Mouse (Mus musculus): ENCODE results near the gene Opcml. TPM values are rescaled to one million over a fixed set of nuclear protein-coding genes. Genes with fewer than 3 reads are reported as not detected.

Opcml gene
- polyA plus RNA-seq, 1 experiment: 0.04 TPM

DNA sequence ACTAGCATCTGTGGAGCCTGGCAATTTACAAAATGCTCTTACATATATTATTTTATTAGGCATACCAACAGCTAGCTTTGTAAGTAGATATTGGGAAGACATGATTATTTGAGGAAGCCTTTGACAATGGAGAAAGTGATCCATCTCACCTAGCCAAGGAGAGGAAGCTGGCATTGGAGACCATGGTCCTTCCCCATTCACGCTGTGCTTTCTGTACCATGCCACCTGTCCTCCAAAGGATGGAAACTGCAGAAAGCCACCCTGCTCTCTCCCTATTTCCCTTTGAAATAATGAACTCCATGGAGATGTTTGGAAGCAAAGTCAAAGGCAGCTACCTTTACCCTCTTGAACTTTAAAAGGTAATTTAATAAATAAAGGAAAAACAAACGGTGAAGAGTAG lies 570.1 kb downstream of the Opcml start:
- Histone ChIP-seq H3K36me3 (ENCODE audit: control insufficient read depth, insufficient read depth, low read length) (no peaks in the 10 kb centered on the region), H3K27me3 (ENCODE audit: control insufficient read depth, insufficient read depth, low read length) (no peaks in the 10 kb centered on the region), H3K4me3 (ENCODE audit: low read depth, low read length) (no peak overlapping the region), H3K4me1 (ENCODE audit: control insufficient read depth, insufficient read depth, insufficient read length, low read length) (no peaks in the 10 kb centered on the region), H3K27ac (ENCODE audit: insufficient read depth, low read depth, low read length) (no peak overlapping the region)
- no peak for TF ChIP-seq CTCF (IDR thresholded peaks at IDR 0.05; ENCODE audit: extremely low read depth, insufficient read length, insufficient replicate concordance, low read depth, low read length)
- TF ChIP-seq POLR2A (IDR thresholded peaks at IDR 0.05; ENCODE audit: low read depth, low read length): no peak
- WGBS: 75% methylated on average over 2 of the region's 2 CpGs

DNA sequence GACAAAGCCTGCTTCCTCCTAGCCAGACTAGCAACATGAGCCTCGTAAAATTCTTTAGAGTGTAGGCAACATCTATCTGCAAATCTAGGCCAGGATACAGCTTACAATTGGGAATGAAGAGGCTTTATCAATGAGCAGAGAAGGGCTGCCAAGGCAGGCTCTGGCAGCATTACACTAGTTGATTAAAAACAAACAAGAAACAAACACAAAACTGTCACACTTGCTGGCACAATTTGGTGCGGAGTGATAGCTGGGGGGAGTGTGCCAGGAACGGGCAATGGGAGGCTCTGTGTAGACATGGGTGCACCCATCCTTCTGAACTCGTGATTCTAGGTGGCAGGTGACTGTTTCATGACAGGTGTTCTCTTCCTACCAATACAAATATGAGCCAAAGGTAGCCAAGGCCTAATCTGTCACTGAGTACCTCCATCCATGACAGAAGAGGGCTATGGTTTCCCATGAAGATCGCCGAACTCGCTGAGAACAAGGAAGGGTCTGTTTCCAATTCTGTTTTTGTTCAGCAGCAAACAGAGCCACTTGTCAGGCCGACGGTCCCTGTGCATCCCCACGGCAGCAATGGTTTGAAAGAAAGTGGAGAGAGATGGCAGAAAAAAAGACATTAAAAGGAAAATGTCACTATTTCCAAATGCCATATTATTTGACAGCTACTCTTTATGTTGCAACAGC lies 574.0 kb downstream of the Opcml start:
- no peaks in the 10 kb centered on the region for H3K27me3 ChIP-seq (ENCODE audit: control insufficient read depth, insufficient read depth, low read length)
- no peak overlapping the region for H3K4me3 ChIP-seq (ENCODE audit: low read depth, low read length)
- no peaks in the 10 kb centered on the region for H3K4me1 ChIP-seq (ENCODE audit: control insufficient read depth, insufficient read depth, insufficient read length, low read length)
- H3K27ac ChIP-seq (ENCODE audit: insufficient read depth, low read depth, low read length): no peak overlapping the region
- WGBS: 72% methylated on average over 10 of the region's 10 CpGs
- TF ChIP-seq CTCF (IDR thresholded peaks at IDR 0.05; ENCODE audit: extremely low read depth, insufficient read length, insufficient replicate concordance, low read depth, low read length) (no peak), POLR2A (IDR thresholded peaks at IDR 0.05; ENCODE audit: low read depth, low read length) (no peak)
- no peaks in the 10 kb centered on the region for H3K36me3 ChIP-seq (ENCODE audit: control insufficient read depth, insufficient read depth, low read length)

DNA sequence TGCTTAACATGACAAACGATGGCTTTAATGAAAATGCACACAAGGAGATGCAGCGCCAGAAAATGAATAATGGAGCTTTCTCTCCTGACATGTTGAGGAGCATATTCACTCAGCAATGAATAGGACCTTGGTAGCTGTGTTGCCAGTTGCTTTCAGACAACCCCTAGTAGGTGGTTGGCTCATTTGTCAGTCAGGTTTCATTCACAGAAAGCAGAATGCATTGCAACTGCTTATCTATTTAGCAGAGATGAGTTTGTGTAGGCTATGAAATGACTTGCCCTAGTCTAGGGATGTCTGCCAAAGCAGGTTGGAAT lies 574.5 kb downstream of the Opcml start:
- Histone ChIP-seq H3K4me1 (ENCODE audit: control insufficient read depth, insufficient read depth, insufficient read length, low read length) (no peaks in the 10 kb centered on the region), H3K36me3 (ENCODE audit: control insufficient read depth, insufficient read depth, low read length) (no peaks in the 10 kb centered on the region), H3K27me3 (ENCODE audit: control insufficient read depth, insufficient read depth, low read length) (no peaks in the 10 kb centered on the region), H3K27ac (ENCODE audit: insufficient read depth, low read depth, low read length) (no peak overlapping the region), H3K4me3 (ENCODE audit: low read depth, low read length) (no peak overlapping the region)
- 75% methylated on average over 2 of the region's 2 CpGs for WGBS
- TF ChIP-seq CTCF (IDR thresholded peaks at IDR 0.05; ENCODE audit: extremely low read depth, insufficient read length, insufficient replicate concordance, low read depth, low read length) (no peak), POLR2A (IDR thresholded peaks at IDR 0.05; ENCODE audit: low read depth, low read length) (no peak)

DNA sequence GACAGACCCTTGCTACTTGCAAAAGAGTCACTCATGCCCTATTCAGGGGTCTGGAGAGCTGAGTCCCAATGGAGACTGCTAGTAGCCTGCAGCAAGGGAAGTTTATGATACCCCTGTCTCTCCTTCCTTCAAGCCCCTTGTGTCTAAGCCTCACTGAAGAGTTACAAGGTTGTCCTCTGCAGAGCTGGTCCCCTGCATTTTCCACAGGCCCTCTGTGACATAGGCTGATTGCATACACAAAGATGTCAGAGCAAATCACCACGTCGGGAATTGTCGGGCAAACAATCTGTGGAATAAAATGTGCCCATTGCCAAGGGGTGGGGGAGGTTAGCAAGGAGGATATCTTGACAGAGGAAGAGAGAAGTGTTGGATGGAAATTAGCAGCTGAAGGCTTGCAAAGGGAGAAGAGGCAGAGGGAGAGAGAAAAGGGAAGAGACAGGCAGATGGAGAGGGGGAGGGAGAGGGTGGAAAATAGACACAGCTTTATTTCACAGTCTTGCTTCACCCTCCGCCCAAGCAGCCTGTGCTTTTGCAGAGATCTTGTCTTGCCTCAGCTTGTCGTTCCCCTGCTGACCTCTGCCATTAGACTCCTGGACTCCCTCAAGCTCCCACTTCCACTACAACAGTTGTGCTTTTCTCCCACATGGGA lies 596.1 kb downstream of the Opcml start:
- no peak for TF ChIP-seq POLR2A (IDR thresholded peaks at IDR 0.05; ENCODE audit: low read depth, low read length)
- no peak for TF ChIP-seq CTCF (IDR thresholded peaks at IDR 0.05; ENCODE audit: extremely low read depth, insufficient read length, insufficient replicate concordance, low read depth, low read length)
- H3K4me3 ChIP-seq (ENCODE audit: low read depth, low read length): no peak overlapping the region
- 58% methylated on average over 5 of the region's 5 CpGs for WGBS

DNA sequence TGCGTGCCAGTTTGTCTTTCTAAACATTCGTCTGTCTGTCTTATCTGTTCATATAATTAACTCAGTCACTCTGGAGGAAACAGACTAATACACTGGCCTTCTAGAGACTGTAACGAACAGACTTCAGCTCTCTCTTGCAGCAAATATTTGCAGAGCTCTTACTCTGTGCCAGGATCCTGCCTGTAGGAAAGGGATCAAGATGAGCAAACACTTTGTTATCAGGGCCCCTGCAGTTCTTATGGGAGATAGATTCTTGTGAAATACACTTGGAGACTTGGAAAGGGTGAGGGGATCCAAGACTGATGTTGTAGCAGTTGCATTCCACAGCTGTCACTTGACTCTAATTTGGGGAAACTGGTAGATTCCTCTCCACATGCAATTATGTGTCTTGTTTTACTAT lies 604.6 kb downstream of the Opcml start:
- Histone ChIP-seq H3K27me3 (ENCODE audit: control insufficient read depth, insufficient read depth, low read length) (no peaks in the 10 kb centered on the region), H3K27ac (ENCODE audit: insufficient read depth, low read depth, low read length) (no peak overlapping the region), H3K4me1 (ENCODE audit: control insufficient read depth, insufficient read depth, insufficient read length, low read length) (no peaks in the 10 kb centered on the region), H3K36me3 (ENCODE audit: control insufficient read depth, insufficient read depth, low read length) (no peaks in the 10 kb centered on the region), H3K4me3 (ENCODE audit: low read depth, low read length) (no peak overlapping the region)
- 3% methylated on average over 3 of the region's 3 CpGs for WGBS
- TF ChIP-seq POLR2A (IDR thresholded peaks at IDR 0.05; ENCODE audit: low read depth, low read length) (no peak), CTCF (IDR thresholded peaks at IDR 0.05; ENCODE audit: extremely low read depth, insufficient read length, insufficient replicate concordance, low read depth, low read length) (no peak)

More for the DNA sequence above, 596.1 kb downstream of the Opcml start:
- Histone ChIP-seq H3K4me1 (ENCODE audit: control insufficient read depth, insufficient read depth, insufficient read length, low read length) (no peaks in the 10 kb centered on the region), H3K36me3 (ENCODE audit: control insufficient read depth, insufficient read depth, low read length) (no peaks in the 10 kb centered on the region), H3K27me3 (ENCODE audit: control insufficient read depth, insufficient read depth, low read length) (no peaks in the 10 kb centered on the region), H3K27ac (ENCODE audit: insufficient read depth, low read depth, low read length) (no peak overlapping the region)

DNA sequence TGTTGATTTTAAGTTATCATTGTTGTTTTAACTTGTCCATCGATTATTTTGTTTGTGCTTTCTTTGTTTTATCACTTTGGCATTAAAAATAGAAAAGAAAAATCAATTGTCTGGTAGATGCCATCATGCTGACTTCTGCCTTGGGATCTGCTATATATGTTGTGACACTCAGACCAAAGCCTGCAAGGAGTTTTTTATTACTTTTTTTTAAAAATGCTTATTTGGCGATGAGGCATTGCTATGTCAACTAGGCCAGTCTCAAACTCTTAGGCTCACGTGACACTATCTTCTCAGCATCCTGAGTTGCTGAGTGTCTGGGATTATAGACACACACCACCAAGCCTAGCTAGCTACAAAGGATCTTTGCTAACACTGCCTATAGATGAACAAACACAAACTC lies 605.1 kb downstream of the Opcml start:
- no peaks in the 10 kb centered on the region for H3K36me3 ChIP-seq (ENCODE audit: control insufficient read depth, insufficient read depth, low read length)
- H3K27me3 ChIP-seq (ENCODE audit: control insufficient read depth, insufficient read depth, low read length): no peaks in the 10 kb centered on the region
- 47% methylated on average over 3 of the region's 3 CpGs for WGBS
- H3K27ac ChIP-seq (ENCODE audit: insufficient read depth, low read depth, low read length): no peak overlapping the region
- no peak overlapping the region for H3K4me3 ChIP-seq (ENCODE audit: low read depth, low read length)
- no peak for TF ChIP-seq CTCF (IDR thresholded peaks at IDR 0.05; ENCODE audit: extremely low read depth, insufficient read length, insufficient replicate concordance, low read depth, low read length)
- TF ChIP-seq POLR2A (IDR thresholded peaks at IDR 0.05; ENCODE audit: low read depth, low read length): no peak
- no peaks in the 10 kb centered on the region for H3K4me1 ChIP-seq (ENCODE audit: control insufficient read depth, insufficient read depth, insufficient read length, low read length)

DNA sequence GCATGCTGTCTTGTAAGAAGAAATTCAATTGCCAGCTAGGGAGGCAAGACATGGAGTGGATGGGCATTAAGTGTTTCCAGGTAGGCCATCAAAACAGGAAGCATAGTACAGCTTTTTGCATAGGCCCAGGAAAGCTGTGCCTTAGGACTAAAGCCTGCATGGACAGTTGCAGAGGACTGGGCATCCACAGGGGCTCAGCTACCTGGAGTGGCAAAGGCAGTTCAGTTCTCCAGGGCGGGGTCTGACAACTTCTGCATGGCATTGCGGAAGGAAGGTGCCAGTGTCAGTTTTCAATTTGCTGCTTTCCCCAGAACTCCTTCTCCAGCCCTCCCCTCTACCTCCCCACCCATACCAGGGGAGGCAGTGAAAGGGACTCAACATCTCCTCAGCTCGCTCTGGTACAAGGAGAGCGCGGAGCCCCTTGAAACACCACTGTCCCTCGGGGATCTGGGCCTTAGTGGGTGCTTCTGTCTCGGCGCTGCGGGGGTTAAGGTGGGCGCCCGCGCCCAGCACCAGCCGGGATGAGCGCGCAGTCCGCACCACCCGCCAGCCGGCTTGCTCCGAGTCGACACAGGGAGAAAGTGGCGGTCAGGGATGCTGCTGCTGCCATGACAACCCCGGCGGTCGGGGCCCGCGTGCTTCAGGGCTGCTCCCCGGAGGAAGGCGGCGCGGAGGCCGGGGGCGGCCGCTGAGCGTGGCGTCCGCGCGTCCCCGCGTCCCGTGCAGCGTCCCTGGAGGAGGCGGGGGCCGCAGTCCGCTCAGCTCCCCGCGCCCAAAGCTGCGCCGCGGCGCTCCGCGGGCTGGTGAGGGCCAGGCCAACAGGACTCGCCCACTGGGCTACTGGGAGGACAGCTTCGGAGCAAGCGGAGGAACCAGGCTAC lies 612.4 kb downstream of the Opcml start:
- Histone ChIP-seq H3K4me1 (ENCODE audit: control insufficient read depth, insufficient read depth, insufficient read length, low read length) (no peaks in the 10 kb centered on the region), H3K27ac (ENCODE audit: insufficient read depth, low read depth, low read length) (no peak overlapping the region), H3K36me3 (ENCODE audit: control insufficient read depth, insufficient read depth, low read length) (no peaks in the 10 kb centered on the region), H3K4me3 (ENCODE audit: low read depth, low read length) (0 out of 2 replicates have a peak overlapping the region, but pooled peaks have one; percentile 16), H3K27me3 (ENCODE audit: control insufficient read depth, insufficient read depth, low read length) (no peaks in the 10 kb centered on the region)
- WGBS: 4% methylated on average over 56 of the region's 56 CpGs
- TF ChIP-seq POLR2A (IDR thresholded peaks at IDR 0.05; ENCODE audit: low read depth, low read length) (no peak), CTCF (IDR thresholded peaks at IDR 0.05; ENCODE audit: extremely low read depth, insufficient read length, insufficient replicate concordance, low read depth, low read length) (no peak)

All from small intestine, adult 2 months (tissue).